Mouse (Mus musculus) thymus, postnatal 25 days (tissue): ENCODE measurements around the gene Birc7.

Experiments used
- DNase-seq: peaks from one replicate; pipeline ENCODE4 v3.0.0; 2022

Gene Birc7

DNA sequence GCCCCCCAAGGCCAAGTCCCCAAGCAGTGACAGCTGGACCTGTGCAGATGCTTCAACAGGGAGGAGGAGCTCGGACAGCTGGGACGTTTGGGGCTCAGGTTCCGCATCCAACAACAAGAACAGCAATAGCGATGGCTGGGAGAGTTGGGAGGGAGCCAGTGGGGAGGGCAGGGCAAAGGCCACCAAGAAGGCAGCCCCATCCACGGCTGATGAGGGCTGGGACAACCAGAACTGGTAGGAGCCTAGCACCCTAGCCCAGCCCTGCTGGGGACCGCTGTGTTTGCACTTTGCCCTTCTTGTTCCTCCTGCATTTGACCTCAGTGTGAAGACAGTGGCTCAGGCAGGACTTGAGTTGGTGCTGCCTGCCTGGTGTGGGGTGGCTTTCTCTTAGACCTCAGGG is 52.3 kb downstream of the Birc7 start:
- DNase-seq: no peak
